Mouse (Mus musculus) ovary, postnatal 10 days (tissue): ENCODE results near the gene Lypla2.
"Not testable (repeated sequence)": the region's sequence is repeated elsewhere in the genome, so short reads cannot be mapped to it uniquely, and the experiment has no call there.

Source experiments
- DNase-seq: peaks from one replicate; pipeline ENCODE4 v3.0.0; 2022; ENCODE audit warnings: low spot score

Lypla2 gene

DNA sequence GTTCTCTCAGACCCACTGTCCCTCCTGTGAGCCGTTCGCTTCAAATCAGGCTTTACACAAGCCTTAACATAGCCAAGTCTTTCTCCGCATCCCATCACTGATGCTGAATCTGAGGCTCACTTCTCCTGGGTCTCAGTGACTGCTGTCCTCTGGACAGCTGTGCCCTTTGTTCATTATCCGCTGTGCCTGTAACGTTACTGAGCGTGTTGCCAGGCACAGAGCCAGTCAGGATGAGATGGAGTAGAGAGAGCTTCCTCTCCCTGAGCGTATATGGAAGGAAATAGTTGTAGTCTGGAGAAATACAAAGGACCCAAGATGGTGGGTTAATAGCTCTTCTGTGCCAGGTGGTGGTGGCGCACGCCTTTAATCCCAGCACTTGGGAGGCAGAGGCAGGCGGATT, 23.0 kb downstream of the Lypla2 start:
- no peak for DNase-seq

DNA sequence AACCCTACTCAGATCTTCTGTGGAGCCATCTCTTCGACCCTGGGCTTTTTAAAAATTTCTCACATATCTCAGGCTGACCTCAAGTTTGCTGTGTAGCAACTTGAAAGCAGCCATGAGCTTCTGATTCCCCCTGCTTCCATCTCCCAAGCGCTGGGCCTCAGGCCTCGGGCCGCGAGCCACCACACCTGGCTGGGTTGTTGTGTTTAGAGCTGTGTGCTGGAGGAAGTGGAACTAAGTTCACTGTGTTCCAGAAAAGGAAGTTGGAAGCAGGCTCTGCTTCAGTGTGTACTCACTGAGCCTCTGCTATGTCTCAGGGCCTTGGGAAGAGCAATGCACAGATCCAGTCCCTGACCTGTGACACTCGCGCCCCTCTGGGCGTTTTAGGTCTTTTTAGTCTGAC, 24.3 kb downstream of the Lypla2 start:
- no peak for DNase-seq

DNA sequence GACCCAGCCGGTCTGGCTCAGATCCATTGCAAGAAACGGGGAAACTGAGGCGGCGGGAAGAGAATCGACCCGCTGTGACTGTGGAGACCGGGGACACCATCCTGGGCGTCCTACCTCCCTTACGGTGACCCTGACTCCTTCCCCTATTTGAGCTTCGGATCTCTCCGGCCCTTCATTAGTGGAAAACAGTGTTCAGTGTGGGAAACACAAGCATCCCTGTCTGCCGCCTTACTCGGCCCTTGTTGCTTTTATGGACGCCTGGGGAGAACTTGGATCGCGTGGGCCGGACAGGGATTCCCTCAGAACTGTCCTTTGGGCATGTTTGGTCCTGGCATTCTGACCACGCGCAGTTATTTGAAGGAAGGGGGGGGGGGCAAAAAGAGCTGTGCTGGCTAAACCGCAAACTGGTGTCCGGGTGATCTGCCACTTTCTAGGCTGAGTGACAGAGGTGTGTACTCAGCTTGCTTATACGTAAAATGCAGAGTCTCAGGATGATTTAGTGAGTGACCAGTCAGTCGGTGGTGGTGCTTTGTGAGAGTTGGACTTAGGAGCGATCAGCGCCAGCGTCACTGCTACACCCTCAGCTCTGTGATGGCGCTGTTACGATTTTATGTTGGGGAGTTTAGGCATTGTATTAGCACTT, 25.6 kb downstream of the Lypla2 start:
- DNase-seq, result no peak

DNA sequence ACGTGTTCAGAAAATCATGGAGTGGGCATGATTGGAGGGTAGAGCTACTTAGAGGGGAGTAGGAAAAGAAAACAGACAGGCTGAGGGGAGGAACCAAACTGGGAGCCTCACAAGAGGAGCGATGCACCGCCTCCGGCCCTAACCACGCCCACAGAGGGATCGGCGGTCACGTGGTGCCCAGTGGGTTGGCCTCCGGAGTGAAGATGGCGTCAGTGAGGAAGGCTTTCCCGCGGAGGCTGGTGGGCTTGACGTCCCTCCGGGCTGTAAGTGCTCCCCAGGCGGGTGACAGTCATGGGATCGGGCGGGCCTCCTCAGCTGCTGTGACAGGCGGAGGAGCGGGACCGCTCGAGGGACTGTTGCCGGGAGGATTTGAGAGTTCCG, 26.2 kb downstream of the Lypla2 start, which contains the start of gene Hmgcl:
TSS of gene Hmgcl (plus strand) at position 171 of the 381 bp plus-strand sequence.
- peak; percentile 75 for DNase-seq

DNA sequence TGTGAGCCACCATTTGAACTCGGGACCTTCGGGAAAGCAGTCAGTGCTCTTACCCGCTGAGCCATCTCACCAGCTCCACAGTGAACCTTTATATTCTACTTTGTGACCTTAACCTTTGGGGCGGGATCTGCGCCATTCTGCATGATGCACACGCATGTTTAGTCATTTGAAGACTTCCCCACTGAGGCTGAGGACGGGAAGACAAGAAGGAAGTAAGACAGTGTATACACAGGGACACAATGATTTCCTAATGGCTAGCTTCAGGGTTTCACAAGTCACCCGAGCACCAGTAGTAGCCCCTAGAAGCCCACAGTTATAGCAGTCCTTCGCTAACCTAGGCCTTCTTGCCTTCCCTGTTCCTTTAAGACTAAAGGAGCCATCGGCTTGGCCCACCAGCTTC, 26.7 kb downstream of the Lypla2 start:
- no peak for DNase-seq

DNA sequence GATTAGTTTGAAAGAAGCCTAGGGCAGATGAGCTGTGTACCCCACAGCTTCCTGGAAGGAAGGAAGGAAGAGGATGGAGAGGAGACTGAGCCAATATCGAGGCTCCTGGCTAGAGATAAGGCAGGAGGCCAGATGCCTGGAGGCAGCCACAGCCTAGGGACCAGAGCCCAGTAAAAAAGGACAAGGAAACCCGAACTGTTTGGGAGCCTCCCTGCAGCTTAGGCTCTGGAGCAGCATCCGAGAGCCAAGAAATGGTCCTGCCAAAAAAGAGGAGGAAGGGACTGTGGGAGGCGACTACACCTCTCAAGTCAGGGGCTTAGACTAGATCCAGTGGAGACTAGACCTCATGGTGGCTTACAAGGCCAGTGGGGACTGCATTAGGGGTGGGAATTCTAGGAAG, 29.0 kb downstream of the Lypla2 start:
- DNase-seq, result no peak

DNA sequence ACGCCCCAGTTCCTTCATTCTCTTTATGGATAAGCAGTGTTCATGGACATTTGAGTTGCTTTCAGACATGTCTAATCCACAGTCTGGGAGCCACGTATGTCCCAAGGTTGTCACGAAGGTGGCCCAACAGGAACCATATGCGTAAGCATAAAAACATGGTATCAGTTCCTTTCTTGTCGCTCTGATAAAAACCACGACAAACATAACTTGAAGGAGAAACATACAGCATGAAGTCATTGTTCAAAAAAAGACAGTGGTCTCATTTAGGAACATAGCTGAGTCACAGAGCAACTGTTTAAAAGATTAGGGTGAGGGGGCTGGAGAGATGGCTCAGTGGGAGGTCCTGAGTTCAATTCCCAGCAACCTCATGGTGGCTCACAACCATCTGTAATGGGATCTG, 30.2 kb downstream of the Lypla2 start:
- DNase-seq, result no peak

DNA sequence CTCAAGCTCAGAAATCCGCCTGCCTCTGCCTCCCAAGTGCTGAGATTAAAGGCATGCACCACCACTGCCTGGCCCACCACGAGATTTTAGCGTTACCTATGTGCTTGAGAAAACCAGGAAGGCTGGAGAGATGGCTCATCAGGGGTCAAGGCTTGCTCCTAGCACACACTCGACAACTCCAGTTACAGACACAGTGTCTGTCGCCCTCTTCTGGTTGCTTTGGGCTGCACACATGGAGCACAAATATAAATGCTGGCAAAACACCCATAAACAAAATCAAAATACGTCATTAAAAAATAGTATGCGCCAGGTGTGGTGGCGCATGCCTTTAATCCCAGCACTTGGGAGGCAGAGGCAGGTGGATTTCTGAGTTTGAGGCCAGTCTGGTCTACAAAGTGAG, 31.4 kb downstream of the Lypla2 start:
- DNase-seq, result not testable (repeated sequence)

DNA sequence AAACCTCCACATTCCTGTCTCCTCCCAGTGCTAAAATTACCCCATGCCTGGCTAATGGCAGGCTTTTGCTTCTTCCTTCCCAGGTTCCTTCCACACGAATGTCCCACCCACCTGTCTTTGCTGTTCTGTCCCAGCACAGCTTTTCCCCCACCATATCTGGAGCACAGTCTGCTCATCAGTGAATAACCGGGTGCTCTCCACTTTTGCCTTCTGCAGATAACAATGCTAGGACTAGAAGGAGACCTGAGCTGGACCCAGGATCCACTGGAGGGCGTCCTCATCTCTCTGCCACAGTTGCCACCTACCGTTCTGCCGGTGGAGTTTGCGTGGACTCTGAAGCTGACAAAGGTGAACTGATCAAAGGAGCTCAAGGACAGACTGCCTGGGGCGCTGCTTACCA, 33.6 kb downstream of the Lypla2 start:
- no peak for DNase-seq

DNA sequence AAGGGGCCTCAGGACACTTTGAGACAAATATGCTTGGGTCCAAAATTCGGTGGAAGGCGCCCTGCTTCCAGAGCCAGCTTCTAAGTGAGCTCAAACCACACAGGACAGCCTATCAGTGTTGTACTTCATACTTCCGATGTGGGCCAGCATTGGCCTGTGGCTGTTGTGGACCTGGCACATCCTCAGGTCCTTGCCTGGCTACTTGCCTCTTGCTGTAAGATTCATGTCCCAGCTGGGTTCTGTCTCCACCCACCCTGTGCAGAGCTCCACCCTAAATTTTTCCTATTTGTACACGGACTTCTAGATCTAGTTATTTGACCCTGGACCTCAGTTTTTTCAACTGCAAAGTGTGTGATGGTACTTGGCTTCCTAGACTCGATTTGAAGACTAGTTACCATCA, 36.9 kb downstream of the Lypla2 start:
- DNase-seq, result no peak

DNA sequence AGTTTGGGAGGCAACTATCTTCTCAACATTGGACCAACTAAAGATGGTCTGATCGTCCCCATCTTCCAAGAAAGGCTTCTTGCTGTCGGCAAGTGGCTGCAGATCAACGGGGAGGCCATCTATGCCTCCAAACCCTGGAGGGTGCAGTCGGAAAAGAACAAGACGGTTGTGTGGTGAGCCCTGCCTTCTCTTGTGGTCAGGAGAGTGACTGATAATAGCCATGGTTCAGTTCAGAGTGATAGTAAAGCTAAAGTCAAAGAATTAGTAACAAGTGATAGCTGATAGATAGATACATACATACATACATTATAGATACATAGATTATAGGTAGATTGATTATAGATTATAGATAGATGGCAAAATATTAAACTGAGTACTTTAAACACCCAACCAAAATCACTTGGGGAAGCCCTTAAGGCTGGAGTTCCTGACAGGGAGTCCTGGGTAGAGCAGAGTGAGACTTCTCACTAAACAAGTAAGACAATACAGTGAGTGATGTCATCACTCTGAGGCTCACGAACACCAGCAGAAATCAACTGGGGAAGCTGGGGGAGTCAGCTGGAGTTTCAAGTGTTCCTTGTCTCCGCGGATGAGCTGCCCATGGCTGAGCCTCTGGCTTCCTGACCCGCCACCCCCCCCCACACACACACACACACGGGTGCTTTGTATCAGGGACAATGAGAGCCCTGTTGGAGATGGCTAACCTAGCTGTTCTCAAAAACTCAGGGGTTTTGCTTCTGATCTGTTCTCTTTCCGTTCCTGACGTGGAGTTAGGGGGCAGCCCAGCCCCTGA, 37.5 kb downstream of the Lypla2 start:
- DNase-seq, result no peak

DNA sequence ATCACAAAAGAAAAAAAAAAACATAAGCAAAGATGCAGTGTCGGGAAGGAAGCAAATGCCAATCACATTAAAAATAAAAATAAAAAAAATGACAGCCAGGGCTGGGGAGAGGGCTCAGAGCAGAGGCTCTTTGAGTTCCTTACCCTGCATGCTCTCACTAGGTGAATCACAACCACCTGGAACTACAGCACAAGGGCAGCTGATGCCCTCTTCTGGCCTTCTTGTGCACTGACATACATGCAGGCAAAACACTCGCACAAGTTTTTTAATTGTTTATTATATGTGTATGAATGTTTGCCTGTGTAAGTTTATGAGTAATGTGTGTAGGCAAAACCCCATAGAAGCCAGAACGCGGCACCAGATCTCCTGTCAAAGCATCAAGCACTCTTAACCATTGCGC, 40.6 kb downstream of the Lypla2 start:
- DNase-seq, result no peak

DNA sequence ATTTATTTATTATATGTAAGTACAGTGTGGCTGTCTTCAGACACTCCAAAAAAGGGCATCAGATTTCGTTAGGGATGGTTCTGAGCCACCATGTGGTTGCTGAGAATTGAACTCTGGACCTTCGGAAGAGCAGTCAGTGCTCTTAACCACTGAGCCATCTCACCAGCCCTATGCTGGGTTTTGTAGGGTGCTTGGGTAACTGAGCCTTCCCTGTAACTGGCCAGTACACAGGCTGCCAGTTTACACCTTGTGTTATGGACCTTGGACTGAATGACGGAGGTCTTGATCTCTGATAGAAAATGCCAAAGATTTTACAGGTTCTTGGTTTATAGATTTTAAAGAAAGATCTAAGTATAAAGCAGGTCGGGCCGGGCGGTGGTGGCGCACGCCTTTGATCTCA, 42.2 kb downstream of the Lypla2 start:
- DNase-seq, result no peak

DNA sequence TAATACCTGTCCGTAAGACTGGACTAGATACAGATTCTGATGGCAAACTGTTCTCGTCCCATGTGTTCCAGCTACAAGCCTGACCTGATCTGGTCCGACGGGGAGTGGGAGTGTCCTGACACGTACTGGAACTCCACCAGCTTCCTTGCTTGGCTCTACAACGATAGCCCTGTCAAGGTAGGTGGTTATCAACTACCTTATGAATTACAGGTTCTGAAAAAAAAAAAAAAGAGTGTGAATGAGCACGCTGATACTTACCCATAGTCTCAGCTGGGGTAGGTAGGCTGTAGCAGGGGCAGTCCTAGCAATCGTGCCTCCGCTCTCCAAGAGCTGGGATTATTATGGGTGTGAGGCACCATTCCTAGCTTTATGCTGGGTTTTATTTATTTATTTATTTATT, 42.6 kb downstream of the Lypla2 start:
- no peak for DNase-seq

DNA sequence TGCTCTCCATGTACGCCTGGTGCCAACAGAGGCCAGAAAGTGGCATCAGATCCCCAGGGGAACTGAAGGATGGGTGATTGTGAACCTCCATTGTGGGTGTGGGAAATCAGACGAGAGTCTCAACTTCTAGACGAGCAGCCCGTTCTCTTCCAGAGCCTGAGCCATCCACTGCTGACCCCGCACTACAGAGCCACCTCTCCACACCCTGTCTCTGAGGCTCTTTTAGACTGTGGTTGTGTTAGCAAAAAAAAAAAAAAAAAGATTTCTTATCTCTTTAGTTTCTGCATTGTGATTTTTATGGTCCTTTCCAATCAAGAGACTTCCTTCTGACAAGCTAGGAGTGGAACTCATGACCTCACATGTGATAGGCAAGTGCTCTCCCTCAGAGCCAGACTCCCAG, 43.0 kb downstream of the Lypla2 start:
- no peak for DNase-seq

DNA sequence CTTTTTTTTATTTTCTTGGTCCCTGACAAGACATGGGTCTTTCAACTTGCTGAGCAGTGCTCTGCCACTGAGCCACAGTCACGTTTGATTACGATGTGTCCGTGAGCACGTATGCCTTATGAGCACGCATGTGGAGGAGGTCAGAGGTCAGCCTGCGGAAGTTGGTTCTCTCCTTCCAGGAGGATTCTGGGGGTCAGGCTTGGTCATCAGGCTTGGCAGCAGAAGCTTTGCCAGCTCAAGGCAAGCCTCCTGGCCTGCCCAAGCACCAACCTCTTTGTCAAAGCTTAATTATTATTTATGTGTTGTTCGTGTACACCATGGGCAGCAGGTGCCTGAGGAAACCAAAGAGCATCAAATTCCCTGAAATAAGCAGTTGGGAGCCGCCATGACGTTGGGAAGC, 44.0 kb downstream of the Lypla2 start:
- no peak for DNase-seq

DNA sequence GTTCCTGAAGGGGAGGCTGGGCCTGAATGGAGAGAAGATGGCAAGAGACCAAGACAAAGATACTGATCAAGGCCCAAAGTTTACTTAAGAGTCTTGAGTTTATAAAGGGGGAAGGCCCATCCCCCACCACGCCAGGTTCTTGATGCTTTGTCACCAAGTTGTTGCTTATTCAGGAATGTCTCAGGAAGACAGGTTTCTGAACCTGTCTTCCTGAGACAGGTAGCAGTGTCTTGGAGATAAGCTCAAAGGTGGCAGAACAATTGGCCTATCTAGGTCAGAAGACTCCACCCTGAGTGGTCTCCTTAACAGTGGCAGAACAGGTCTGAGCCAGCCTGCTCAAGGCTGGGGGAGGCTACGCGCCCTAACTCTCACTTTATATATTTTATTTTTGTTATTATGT, 45.6 kb downstream of the Lypla2 start:
- DNase-seq, result no peak

DNA sequence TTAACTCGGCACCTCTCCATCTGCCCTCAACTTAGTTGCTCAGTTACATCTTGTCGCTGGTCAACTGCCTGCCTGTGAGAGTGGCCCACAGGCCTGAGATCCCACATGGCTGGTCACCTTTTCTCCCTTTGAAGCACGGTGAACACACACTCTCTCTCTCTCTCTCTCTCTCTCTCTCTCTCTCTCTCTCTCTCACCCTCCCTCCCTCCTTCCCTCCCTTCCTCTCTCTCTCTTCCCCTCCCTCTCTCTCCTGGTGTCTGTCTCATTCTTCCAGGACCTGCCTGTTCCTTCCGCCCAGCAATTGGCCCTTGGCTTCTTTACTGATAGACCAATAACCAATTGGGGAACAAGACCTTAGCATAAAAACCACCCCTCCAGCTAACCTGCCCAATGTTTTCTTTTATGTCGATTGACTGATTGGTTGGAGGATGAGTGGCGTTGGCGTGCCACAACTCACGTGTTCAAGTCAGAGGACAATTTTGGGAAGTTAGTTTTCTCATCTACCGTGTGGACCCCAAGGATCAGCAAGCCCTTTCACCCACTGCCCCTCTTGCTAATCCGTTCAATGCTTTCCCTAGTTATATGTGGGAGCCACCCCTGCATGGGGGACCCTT, 46.1 kb downstream of the Lypla2 start:
- DNase-seq, result no peak

DNA sequence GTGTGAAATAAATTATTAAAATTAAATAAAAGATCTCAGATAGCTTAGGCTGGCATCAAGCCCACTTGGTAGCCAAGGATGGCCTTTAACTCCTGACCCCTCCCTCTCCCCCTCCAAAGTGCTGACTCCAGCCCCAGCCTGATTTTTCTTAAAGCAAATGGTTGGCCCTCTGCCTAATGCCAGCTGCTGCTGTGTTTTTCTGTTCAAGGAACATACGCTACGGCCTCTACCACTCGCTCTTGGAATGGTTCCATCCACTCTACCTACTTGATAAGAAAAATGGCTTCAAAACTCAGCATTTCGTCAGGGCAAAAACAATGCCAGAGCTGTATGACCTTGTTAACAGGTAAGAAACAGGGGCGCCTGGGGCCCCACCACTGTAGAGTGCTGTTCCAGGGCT, 47.1 kb downstream of the Lypla2 start:
- DNase-seq, result no peak

DNA sequence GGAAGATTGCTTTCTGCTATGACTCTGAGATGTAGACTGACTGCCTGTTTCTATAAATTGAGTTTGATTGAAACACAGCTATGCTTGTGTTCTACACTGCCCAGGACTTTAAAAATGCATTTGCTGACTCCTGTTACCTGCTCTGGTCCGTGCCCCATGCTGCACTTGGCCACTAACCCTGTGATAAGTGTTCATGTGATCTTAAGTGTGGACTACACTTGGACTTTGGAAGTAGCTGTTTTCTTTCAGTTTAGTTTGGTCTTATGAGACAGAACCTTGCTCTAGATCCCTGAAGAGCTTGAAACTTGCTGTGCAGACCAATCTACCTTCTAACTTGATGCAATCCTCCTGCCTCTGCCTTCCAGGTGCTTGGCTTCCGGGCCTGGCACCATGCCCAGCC, 48.0 kb downstream of the Lypla2 start:
- no peak for DNase-seq

DNA sequence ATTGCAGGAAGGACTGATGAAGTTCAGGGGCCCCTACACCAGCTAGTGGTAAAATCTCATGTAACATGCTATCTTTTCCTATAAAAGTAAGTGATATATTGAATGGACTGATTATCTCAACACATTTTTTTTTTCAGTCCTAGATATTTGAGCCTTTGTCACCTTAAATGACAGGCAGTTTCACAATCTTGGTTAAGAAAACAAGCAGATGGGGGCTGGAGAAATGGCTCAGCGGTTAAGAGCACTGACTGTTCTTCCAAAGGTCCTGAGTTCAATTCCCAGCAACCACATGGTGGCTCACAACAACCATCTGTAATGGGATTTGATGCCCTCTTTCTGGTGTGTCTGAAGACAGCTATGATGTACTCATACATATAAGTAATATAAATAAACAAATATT, 50.2 kb downstream of the Lypla2 start:
- DNase-seq, result no peak

DNA sequence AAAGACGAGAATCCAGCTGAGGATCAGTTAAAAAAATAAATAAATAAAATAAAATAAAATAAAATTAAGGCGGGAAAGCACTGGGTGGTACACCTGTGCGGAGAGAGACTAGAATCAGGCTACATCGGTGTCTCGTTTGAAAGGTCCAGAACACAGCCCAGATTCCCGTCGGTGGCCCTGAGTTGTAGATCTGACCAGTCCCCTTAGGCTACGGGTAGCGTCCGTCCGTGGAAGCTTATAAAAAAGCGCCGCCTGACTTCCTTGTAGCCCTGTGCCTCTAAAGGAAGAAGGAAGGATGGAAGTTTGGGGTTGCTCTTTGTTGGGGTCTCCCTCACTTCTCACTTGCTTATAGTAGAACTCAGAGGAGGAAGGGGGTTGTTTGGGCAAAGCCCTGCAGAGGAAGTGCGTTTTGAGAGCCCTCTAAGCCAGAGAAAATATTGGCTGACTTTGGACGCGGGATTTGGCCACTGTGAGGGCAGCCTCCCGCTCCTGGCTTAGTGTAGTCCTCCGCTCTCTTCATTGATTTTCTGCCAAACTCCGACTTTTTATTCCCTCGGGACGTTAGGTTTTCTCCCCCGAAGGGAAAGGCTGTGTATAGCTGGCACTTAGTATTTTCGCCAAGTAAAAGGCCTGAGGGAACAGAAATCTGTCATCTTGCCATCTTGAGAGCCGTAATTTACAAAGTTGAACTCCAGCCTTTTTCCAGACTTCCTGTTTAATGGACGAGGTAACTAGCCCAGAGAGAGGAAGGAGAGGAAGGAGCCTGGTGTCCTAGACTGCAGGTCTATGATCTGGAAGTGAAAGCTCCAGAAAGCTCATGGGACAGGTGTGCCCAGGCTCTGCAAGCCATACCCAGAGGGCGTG, 50.9 kb downstream of the Lypla2 start:
- no peak for DNase-seq
